Mouse (Mus musculus): Measurements from ENCODE around the gene Snx32. TPM values are rescaled to one million over a fixed set of nuclear protein-coding genes. Genes with fewer than 3 reads are reported as not detected.

The Snx32 gene
- polyA plus RNA-seq, 1 experiment from 2014 or later: 8.7 TPM

DNA sequence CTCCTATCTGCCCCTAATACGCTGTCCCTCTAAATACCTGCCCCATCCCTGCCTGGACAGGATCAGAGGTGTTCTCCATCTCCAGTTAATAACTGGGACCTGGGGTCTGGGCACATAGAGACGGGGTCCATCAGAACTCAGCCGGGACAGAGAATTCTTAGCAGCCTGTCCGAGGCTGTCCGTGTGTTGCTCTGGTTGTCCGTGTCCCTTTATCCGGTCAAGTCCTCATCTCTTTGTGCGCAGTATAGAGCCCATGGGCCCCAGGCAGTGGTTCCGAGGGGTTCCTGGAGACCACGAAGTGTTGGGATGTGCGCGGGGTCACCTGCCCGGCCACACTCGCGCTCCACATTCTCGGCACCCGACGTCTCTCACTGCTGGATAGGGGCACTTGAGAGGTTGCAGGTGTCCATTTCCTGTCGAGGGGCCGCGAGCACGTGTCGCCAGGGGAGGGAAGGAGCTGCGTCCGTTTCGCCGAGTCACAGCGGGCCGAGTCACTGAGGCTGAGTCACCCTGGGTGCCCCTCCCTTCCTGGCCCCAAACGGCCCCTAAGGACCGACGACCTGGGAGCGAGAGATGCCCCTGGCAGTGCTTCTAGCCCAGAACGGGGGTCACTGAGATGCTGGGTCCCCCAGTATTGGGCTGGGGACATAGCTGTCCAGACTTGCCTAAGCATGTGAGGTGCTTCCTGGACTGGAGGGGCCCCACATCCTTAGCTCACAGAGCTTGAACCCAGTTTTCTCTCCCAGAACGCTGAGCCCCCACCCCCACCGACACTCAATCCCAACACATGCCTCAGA is 61.8 kb downstream of the Snx32 start:
- H3K36me3 ChIP-seq (replicated peaks; ENCODE audit: control insufficient read depth, insufficient read depth, low read depth, low read length): no peaks in the 10 kb centered on the region
- H3K9me3 ChIP-seq (replicated peaks; ENCODE audit: control insufficient read depth, low read length): no peaks in the 10 kb centered on the region
- H3K4me2 ChIP-seq (ENCODE audit: low read depth, low read length): peak overlapping the region; percentile 91
- DNase-seq (ENCODE audit: low spot score): no peak
- WGBS: 7% methylated on average over 36 of the region's 36 CpGs
- no peak overlapping the region for H3K9ac ChIP-seq (replicated peaks; ENCODE audit: low read length)
- H3K27me3 ChIP-seq (ENCODE audit: control insufficient read depth, insufficient read depth, low read length): peaks cover 35% of the 10 kb centered on the region
- H3K4me1 ChIP-seq (ENCODE audit: control insufficient read depth, insufficient read depth, low read length): peaks cover 8% of the 10 kb centered on the region
- peak overlapping the region; percentile 50 for H3K4me3 ChIP-seq (ENCODE audit: low read depth, low read length)
- ATAC-seq (replicated peaks; ENCODE audit: insufficient number of reproducible peaks, low FRiP score, low TSS enrichment, low read depth): peak; percentile 35; the same call in 1 of the 2 replicates
- H3K27ac ChIP-seq (replicated peaks; ENCODE audit: low read depth, low read length): no peak overlapping the region

DNA sequence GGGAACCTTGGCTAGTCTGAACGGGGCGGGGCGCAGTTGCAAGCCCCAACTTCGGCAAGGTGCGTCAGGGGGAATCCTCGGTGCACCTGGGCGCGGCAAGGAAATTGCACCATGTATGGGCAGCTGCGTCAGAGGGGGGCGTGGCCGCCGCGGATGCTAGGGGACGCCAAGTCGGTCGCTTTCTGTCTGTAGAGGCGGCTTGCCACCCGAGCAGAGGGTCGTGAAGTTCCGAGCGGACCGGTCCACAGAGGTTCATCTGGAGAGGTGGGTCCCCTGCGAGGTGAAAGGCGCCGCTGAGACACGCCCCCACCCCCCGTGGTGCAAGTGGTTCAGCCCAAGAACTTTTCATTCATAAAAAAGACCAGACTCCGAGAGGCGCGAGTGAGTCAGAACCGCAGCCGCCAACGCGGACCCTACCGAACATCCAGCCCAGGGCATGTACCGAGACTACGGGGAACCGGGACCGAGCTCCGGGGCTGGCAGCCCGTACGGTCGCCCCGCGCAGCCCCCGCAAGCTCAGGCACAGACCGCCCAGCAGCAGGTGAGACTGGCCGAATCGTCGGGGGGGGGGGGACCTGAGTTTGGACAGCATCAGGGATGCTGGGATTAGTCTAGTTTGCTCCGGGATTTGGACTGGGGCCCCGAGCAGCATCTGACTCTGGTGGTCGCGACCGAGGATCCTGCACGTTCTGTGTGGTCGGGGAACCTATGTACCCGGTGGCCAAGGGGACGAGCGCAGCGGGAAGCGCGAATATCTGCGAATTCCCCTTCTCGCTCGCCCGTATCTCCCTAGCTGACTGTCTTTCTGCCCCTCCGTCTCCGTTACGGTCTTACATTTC is 62.6 kb downstream of the Snx32 start, which contains the start of gene Fosl1:
Gene Fosl1 (plus strand): TSS at position 33 of the 839 bp plus-strand sequence.
- WGBS: 2% methylated on average over 70 of the region's 70 CpGs

GRCm38 (mm10) chr19:5445747-5446146 is 64.6 kb downstream of the Snx32 start:
- H3K4me3 ChIP-seq (ENCODE audit: low read depth, low read length): no peak overlapping the region
- H3K4me2 ChIP-seq (ENCODE audit: low read depth, low read length): no peak overlapping the region
- 91% methylated on average over 5 of the region's 5 CpGs for WGBS
- no peaks in the 10 kb centered on the region for H3K9me3 ChIP-seq (replicated peaks; ENCODE audit: control insufficient read depth, low read length)
- ATAC-seq (replicated peaks; ENCODE audit: insufficient number of reproducible peaks, low FRiP score, low TSS enrichment, low read depth): no peak
- H3K27me3 ChIP-seq (ENCODE audit: control insufficient read depth, insufficient read depth, low read length): peaks cover 35% of the 10 kb centered on the region
- no peak for DNase-seq (ENCODE audit: low spot score)
- no peak overlapping the region for H3K9ac ChIP-seq (replicated peaks; ENCODE audit: low read length)
- no peak overlapping the region for H3K27ac ChIP-seq (replicated peaks; ENCODE audit: low read depth, low read length)
- H3K4me1 ChIP-seq (ENCODE audit: control insufficient read depth, insufficient read depth, low read length): peaks cover 8% of the 10 kb centered on the region
- H3K36me3 ChIP-seq (replicated peaks; ENCODE audit: control insufficient read depth, insufficient read depth, low read depth, low read length): no peaks in the 10 kb centered on the region

More for the DNA sequence above, 62.6 kb downstream of the Snx32 start, which contains the start of gene Fosl1:
- Histone ChIP-seq H3K4me2 (ENCODE audit: low read depth, low read length) (peak within 1 kb of the TSS; percentile 91), H3K4me3 (ENCODE audit: low read depth, low read length) (peak within 1 kb of the TSS; percentile 50), H3K4me1 (ENCODE audit: control insufficient read depth, insufficient read depth, low read length) (peaks cover 8% of the 10 kb centered on the region), H3K27me3 (ENCODE audit: control insufficient read depth, insufficient read depth, low read length) (peaks cover 35% of the 10 kb centered on the region), H3K9me3 (replicated peaks; ENCODE audit: control insufficient read depth, low read length) (no peaks in the 10 kb centered on the region), H3K9ac (replicated peaks; ENCODE audit: low read length) (0 out of 2 replicates have a peak within 1 kb of the TSS, but pooled peaks have one; percentile 34), H3K27ac (replicated peaks; ENCODE audit: low read depth, low read length) (no peak within 1 kb of the TSS), H3K36me3 (replicated peaks; ENCODE audit: control insufficient read depth, insufficient read depth, low read depth, low read length) (no peaks in the 10 kb centered on the region)
- DNase-seq (ENCODE audit: low spot score): peak; percentile 67
- peak; percentile 46; the same call in 1 of the 2 replicates for ATAC-seq (replicated peaks; ENCODE audit: insufficient number of reproducible peaks, low FRiP score, low TSS enrichment, low read depth)

DNA sequence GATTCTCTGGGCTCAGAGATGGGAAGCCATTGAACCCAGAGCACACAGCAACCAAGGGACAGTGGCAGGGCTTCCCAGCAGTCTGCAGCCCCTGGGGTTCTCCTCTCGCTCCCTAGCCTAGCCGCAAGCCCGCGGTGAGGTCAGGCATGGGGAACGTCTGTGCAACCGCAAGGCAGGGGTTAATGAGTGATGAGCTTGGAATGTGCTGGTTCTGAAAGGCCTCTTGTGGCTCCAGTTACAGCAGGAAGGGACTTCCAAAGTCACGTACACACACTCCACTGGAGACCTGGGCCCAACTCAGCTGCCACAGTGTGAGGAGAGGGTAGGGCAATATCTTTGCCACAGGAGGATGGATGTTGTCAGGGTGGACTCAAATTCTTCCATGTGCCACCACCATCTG is 65.4 kb downstream of the Snx32 start:
- DNase-seq (ENCODE audit: low spot score) (no peak), ATAC-seq (replicated peaks; ENCODE audit: insufficient number of reproducible peaks, low FRiP score, low TSS enrichment, low read depth) (no peak)
- no peaks in the 10 kb centered on the region for H3K36me3 ChIP-seq (replicated peaks; ENCODE audit: control insufficient read depth, insufficient read depth, low read depth, low read length)
- H3K4me1 ChIP-seq (ENCODE audit: control insufficient read depth, insufficient read depth, low read length): peaks cover 8% of the 10 kb centered on the region
- no peak overlapping the region for H3K4me3 ChIP-seq (ENCODE audit: low read depth, low read length)
- H3K27me3 ChIP-seq (ENCODE audit: control insufficient read depth, insufficient read depth, low read length): peaks cover 31% of the 10 kb centered on the region
- H3K4me2 ChIP-seq (ENCODE audit: low read depth, low read length): no peak overlapping the region
- H3K9ac ChIP-seq (replicated peaks; ENCODE audit: low read length): no peak overlapping the region
- H3K27ac ChIP-seq (replicated peaks; ENCODE audit: low read depth, low read length): no peak overlapping the region
- WGBS: 30% methylated on average over 7 of the region's 7 CpGs
- 0 out of 2 replicates have a peak, but pooled peaks cover 3% of the 10 kb centered on the region for H3K9me3 ChIP-seq (replicated peaks; ENCODE audit: control insufficient read depth, low read length)

DNA sequence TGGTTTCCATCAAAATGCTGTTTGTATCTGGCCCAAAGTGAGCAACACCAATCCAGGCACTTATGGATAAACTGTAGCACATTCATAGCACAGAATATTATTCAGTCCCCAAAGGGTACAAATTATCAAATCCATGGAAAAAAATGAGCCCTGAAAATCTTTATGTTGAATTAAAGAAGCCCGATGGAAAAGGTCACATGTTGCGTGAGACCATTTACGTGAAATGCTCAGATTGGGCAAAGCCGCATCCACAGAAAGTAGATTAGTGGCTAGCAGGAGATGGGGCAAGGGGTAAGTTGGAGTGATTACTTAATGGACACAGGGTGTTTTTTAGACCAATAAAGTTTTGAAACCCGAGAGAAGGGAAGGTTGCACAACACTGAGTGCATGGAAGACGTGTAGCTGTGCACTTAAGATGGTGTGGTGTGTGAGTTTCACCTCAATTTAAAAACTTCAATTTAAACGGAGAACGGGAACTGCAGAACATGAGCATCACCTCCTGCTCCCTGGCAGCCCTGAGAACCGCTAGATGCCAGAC is 65.9 kb downstream of the Snx32 start:
- 66% methylated on average over 9 of the region's 9 CpGs for WGBS
- DNase-seq (ENCODE audit: low spot score) (no peak), ATAC-seq (replicated peaks; ENCODE audit: insufficient number of reproducible peaks, low FRiP score, low TSS enrichment, low read depth) (no peak)
- no peak overlapping the region for H3K4me2 ChIP-seq (ENCODE audit: low read depth, low read length)
- H3K36me3 ChIP-seq (replicated peaks; ENCODE audit: control insufficient read depth, insufficient read depth, low read depth, low read length): no peaks in the 10 kb centered on the region
- H3K27me3 ChIP-seq (ENCODE audit: control insufficient read depth, insufficient read depth, low read length): peaks cover 27% of the 10 kb centered on the region
- 0 out of 2 replicates have a peak, but pooled peaks cover 3% of the 10 kb centered on the region for H3K9me3 ChIP-seq (replicated peaks; ENCODE audit: control insufficient read depth, low read length)
- H3K9ac ChIP-seq (replicated peaks; ENCODE audit: low read length): no peak overlapping the region
- no peak overlapping the region for H3K27ac ChIP-seq (replicated peaks; ENCODE audit: low read depth, low read length)
- peaks cover 8% of the 10 kb centered on the region for H3K4me1 ChIP-seq (ENCODE audit: control insufficient read depth, insufficient read depth, low read length)
- H3K4me3 ChIP-seq (ENCODE audit: low read depth, low read length): no peak overlapping the region

Other genes starting within 250 kb of the Snx32 start
- gene Pacs1, start 237.4 kb downstream of the Snx32 start, polyA plus RNA-seq (2014; fragmentation: Nextera tagmentation; extraction: Ambion mirVana): 24.4 and 28.4 TPM in 2 replicates
- 375 and 387 TPM in 2 replicates for gene Sf3b2, start 215.1 kb downstream of the Snx32 start, polyA plus RNA-seq (2014; fragmentation: Nextera tagmentation; extraction: Ambion mirVana)
- gene Gal3st3, start 212.2 kb downstream of the Snx32 start, polyA plus RNA-seq (2014; fragmentation: Nextera tagmentation; extraction: Ambion mirVana): 8.5 and 11.3 TPM in 2 replicates
- not detected in 2 replicates for gene Catsper1, start 174.8 kb downstream of the Snx32 start, polyA plus RNA-seq (2014; fragmentation: Nextera tagmentation; extraction: Ambion mirVana)
- 0.69 and 1.3 TPM in 2 replicates for gene Cst6, start 161.0 kb downstream of the Snx32 start, polyA plus RNA-seq (2014; fragmentation: Nextera tagmentation; extraction: Ambion mirVana)
- 58.2 and 63.7 TPM in 2 replicates for gene Eif1ad, start 143.8 kb downstream of the Snx32 start, polyA plus RNA-seq (2014; fragmentation: Nextera tagmentation; extraction: Ambion mirVana)
- gene Banf1, start 143.4 kb downstream of the Snx32 start, polyA plus RNA-seq (2014; fragmentation: Nextera tagmentation; extraction: Ambion mirVana): 464 and 487 TPM in 2 replicates
- gene Sart1, start 121.8 kb downstream of the Snx32 start, polyA plus RNA-seq (2014; fragmentation: Nextera tagmentation; extraction: Ambion mirVana): 72.9 and 76.1 TPM in 2 replicates
- gene Tsga10ip, start 108.0 kb downstream of the Snx32 start, polyA plus RNA-seq (2014; fragmentation: Nextera tagmentation; extraction: Ambion mirVana): 0.15 and 0.36 TPM in 2 replicates
- gene Drap1, start 85.6 kb downstream of the Snx32 start, polyA plus RNA-seq (2014; fragmentation: Nextera tagmentation; extraction: Ambion mirVana): 204 and 213 TPM in 2 replicates
- gene AI837181, start 85.4 kb downstream of the Snx32 start, polyA plus RNA-seq (2014; fragmentation: Nextera tagmentation; extraction: Ambion mirVana): 33.2 and 36.7 TPM in 2 replicates
- not detected in 2 replicates for gene Fosl1, start 63.0 kb downstream of the Snx32 start, polyA plus RNA-seq (2014; fragmentation: Nextera tagmentation; extraction: Ambion mirVana)
- 7.5 and 7.8 TPM in 2 replicates for gene Ccdc85b, start 52.6 kb downstream of the Snx32 start, polyA plus RNA-seq (2014; fragmentation: Nextera tagmentation; extraction: Ambion mirVana)
- gene Fibp, start 49.9 kb downstream of the Snx32 start, polyA plus RNA-seq (2014; fragmentation: Nextera tagmentation; extraction: Ambion mirVana): 105 and 115 TPM in 2 replicates
- gene Ctsw, start 42.0 kb downstream of the Snx32 start, polyA plus RNA-seq (2014; fragmentation: Nextera tagmentation; extraction: Ambion mirVana): 1.1 and 1.4 TPM in 2 replicates
- 80.9 and 91.9 TPM in 2 replicates for gene Efemp2, start 36.6 kb downstream of the Snx32 start, polyA plus RNA-seq (2014; fragmentation: Nextera tagmentation; extraction: Ambion mirVana)
- gene Mus81, start 22.1 kb downstream of the Snx32 start, polyA plus RNA-seq (2014; fragmentation: Nextera tagmentation; extraction: Ambion mirVana): 29.6 and 39.2 TPM in 2 replicates
- gene Cfl1, start 20.1 kb downstream of the Snx32 start, polyA plus RNA-seq (2014; fragmentation: Nextera tagmentation; extraction: Ambion mirVana): 3,308 and 3,397 TPM in 2 replicates
- gene 1700020D05Rik, start 6.8 kb downstream of the Snx32 start, polyA plus RNA-seq (2014; fragmentation: Nextera tagmentation; extraction: Ambion mirVana): not detected in 2 replicates
- gene Ovol1, start 50.1 kb upstream of the Snx32 start, polyA plus RNA-seq (2014; fragmentation: Nextera tagmentation; extraction: Ambion mirVana): 0.62 and 1.4 TPM in 2 replicates
- 1.7 and 2.1 TPM in 2 replicates for gene Ap5b1, start 57.5 kb upstream of the Snx32 start, polyA plus RNA-seq (2014; fragmentation: Nextera tagmentation; extraction: Ambion mirVana)
- 156 and 157 TPM in 2 replicates for gene Rnaseh2c, start 91.3 kb upstream of the Snx32 start, polyA plus RNA-seq (2014; fragmentation: Nextera tagmentation; extraction: Ambion mirVana)
- gene Kat5, start 99.7 kb upstream of the Snx32 start, polyA plus RNA-seq (2014; fragmentation: Nextera tagmentation; extraction: Ambion mirVana): 28.9 and 32.2 TPM in 2 replicates
- gene Rela, start 126.9 kb upstream of the Snx32 start, polyA plus RNA-seq (2014; fragmentation: Nextera tagmentation; extraction: Ambion mirVana): 37.0 and 39.1 TPM in 2 replicates
- 12.4 and 13.2 TPM in 2 replicates for gene Sipa1, start 153.2 kb upstream of the Snx32 start, polyA plus RNA-seq (2014; fragmentation: Nextera tagmentation; extraction: Ambion mirVana)
- 13.1 and 14.6 TPM in 2 replicates for gene Map3k11, start 178.2 kb upstream of the Snx32 start, polyA plus RNA-seq (2014; fragmentation: Nextera tagmentation; extraction: Ambion mirVana)
- gene Pcnx3, start 178.4 kb upstream of the Snx32 start, polyA plus RNA-seq (2014; fragmentation: Nextera tagmentation; extraction: Ambion mirVana): 17.5 and 22.0 TPM in 2 replicates
- gene Kcnk7, start 193.8 kb upstream of the Snx32 start, polyA plus RNA-seq (2014; fragmentation: Nextera tagmentation; extraction: Ambion mirVana): not detected in 2 replicates
- gene Ehbp1l1, start 215.8 kb upstream of the Snx32 start, polyA plus RNA-seq (2014; fragmentation: Nextera tagmentation; extraction: Ambion mirVana): 4.5 and 5.5 TPM in 2 replicates
- gene Fam89b, start 219.1 kb upstream of the Snx32 start, polyA plus RNA-seq (2014; fragmentation: Nextera tagmentation; extraction: Ambion mirVana): 137 and 151 TPM in 2 replicates
- 5.9 and 9.5 TPM in 2 replicates for gene Ltbp3, start 230.4 kb upstream of the Snx32 start, polyA plus RNA-seq (2014; fragmentation: Nextera tagmentation; extraction: Ambion mirVana)